Mouse (Mus musculus) limb, embryonic 15.5 days (tissue): ENCODE measurements around the gene Bmpr2. TPM values are rescaled to one million over a fixed set of nuclear protein-coding genes. Genes with fewer than 3 reads are reported as not detected.
A peak's percentile ranks its signal among the peaks of the same experiment; 100 is the strongest.
"Not testable (repeated sequence)": the region's sequence is repeated elsewhere in the genome, so short reads cannot be mapped to it uniquely, and the experiment has no call there.

Experiments
- ATAC-seq: fragments of 200-750 bp; cut with Nextera tagmentation; 2 replicates; pipeline ENCODE4 v1.8.0; 2017; ENCODE audit warnings: low read depth, moderate TSS enrichment; ENCODE audit not compliant: insufficient number of reproducible peaks, low FRiP score, low TSS enrichment
- H3K27ac ChIP-seq: fragments of 300-500 bp; sonication (generic); 2 replicates; pipeline ENCODE4 v1.5.1; 2015; ENCODE audit warnings: moderate library complexity, mild to moderate bottlenecking, inconsistent platforms
- H3K27me3 ChIP-seq: fragments of 300-500 bp; sonication (generic); 2 replicates; pipeline ENCODE4 v1.6.1; 2015; ENCODE audit warnings: inconsistent platforms
- H3K36me3 ChIP-seq: fragments of 300-500 bp; sonication (generic); 2 replicates; pipeline ENCODE4 v1.6.1; 2015; ENCODE audit warnings: inconsistent platforms
- H3K4me1 ChIP-seq: fragments of 300-500 bp; sonication (generic); 2 replicates; pipeline ENCODE4 v1.6.1; 2015; ENCODE audit warnings: inconsistent platforms
- H3K4me2 ChIP-seq: fragments of 300-500 bp; sonication (generic); 2 replicates; pipeline ENCODE4 v1.6.1; 2015; ENCODE audit warnings: mild to moderate bottlenecking, inconsistent platforms
- H3K4me3 ChIP-seq: fragments of 300-500 bp; sonication (generic); 2 replicates; pipeline ENCODE4 v1.5.1; 2015; ENCODE audit warnings: mild to moderate bottlenecking, inconsistent platforms
- H3K9ac ChIP-seq: fragments of 300-500 bp; sonication (generic); 2 replicates; pipeline ENCODE4 v1.6.1; 2015; ENCODE audit warnings: inconsistent platforms
- H3K9me3 ChIP-seq: fragments of 300-500 bp; sonication (generic); 2 replicates; pipeline ENCODE4 v1.6.1; 2016; ENCODE audit warnings: inconsistent platforms
- WGBS: fragments of 180-500 bp; shearing (Covaris S2); methylation state at CpG from one replicate; pipeline ENCODE4 v1.1.7; 2015; 5-methylcytosine and 5-hydroxymethylcytosine counted together
- polyA plus RNA-seq: library from polyadenylated mRNA; unstranded; fragments of >200 nt; fragmentation: Nextera tagmentation; extraction: Ambion mirVana; gene quantifications from 2 replicates; pipeline ENCODE4 v1.2.1, GENCODE M21; 2015

Bmpr2 gene
- polyA plus RNA-seq, result 8.0 and 10.2 TPM in 2 replicates

GRCm38 (mm10) chr1:59763164-59763768, at the start of gene Bmpr2:
Gene Bmpr2 (plus strand): TSS chr1:59763400.
- H3K9me3 ChIP-seq, result no peaks in the 10 kb centered on the region
- H3K4me3 ChIP-seq, result peak within 1 kb of the TSS; percentile 83
- no peaks in the 10 kb centered on the region for H3K36me3 ChIP-seq
- H3K27ac ChIP-seq, result peak within 1 kb of the TSS; percentile 99
- no peaks in the 10 kb centered on the region for H3K27me3 ChIP-seq
- peaks cover 5% of the 10 kb centered on the region; the same call in 1 of the 2 replicates for H3K4me1 ChIP-seq
- WGBS, result under 1% methylated on average over 50 of the region's 75 CpGs
- peak; percentile 89 for ATAC-seq
- peak within 1 kb of the TSS; percentile 75 for H3K4me2 ChIP-seq
- peak within 1 kb of the TSS; percentile 89 for H3K9ac ChIP-seq

- no peak overlapping the region for H3K4me3 ChIP-seq
- H3K9ac ChIP-seq, result no peak overlapping the region
- H3K27me3 ChIP-seq, result no peaks in the 10 kb centered on the region
- ATAC-seq, result no peak
- WGBS, result 49% methylated on average over 4 of the region's 4 CpGs
- H3K36me3 ChIP-seq, result peaks cover 24% of the 10 kb centered on the region
- H3K27ac ChIP-seq, result peak overlapping the region; percentile 30; the same call in 1 of the 2 replicates
- no peaks in the 10 kb centered on the region for H3K9me3 ChIP-seq
- H3K4me1 ChIP-seq, result no peaks in the 10 kb centered on the region
- H3K4me2 ChIP-seq, result no peak overlapping the region
Observed at GRCm38 (mm10) chr1:59719900-59720299, 43.3 kb upstream of the Bmpr2 start.

GRCm38 (mm10) chr1:59725661-59726060, 37.5 kb upstream of the Bmpr2 start:
- 41% methylated on average over 4 of the region's 4 CpGs for WGBS
- no peaks in the 10 kb centered on the region for H3K4me1 ChIP-seq
- H3K9ac ChIP-seq, result no peak overlapping the region
- no peak for ATAC-seq
- no peak overlapping the region for H3K4me3 ChIP-seq
- H3K27ac ChIP-seq, result no peak overlapping the region; the same call in 1 of the 2 replicates
- no peaks in the 10 kb centered on the region for H3K9me3 ChIP-seq
- H3K4me2 ChIP-seq, result no peak overlapping the region
- H3K27me3 ChIP-seq, result no peaks in the 10 kb centered on the region
- H3K36me3 ChIP-seq, result no peaks in the 10 kb centered on the region

GRCm38 (mm10) chr1:59730106-59730505, 33.1 kb upstream of the Bmpr2 start:
- WGBS, result 82% methylated on average over 8 of the region's 8 CpGs
- H3K36me3 ChIP-seq, result no peaks in the 10 kb centered on the region

GRCm38 (mm10) chr1:59730737-59731136, 32.5 kb upstream of the Bmpr2 start:
- Histone ChIP-seq H3K9me3 (no peaks in the 10 kb centered on the region), H3K4me2 (no peak overlapping the region)

More at GRCm38 (mm10) chr1:59730106-59730505, 33.1 kb upstream of the Bmpr2 start:
- H3K4me2 ChIP-seq, result no peak overlapping the region
- H3K9me3 ChIP-seq, result no peaks in the 10 kb centered on the region
- no peak for ATAC-seq
- H3K4me3 ChIP-seq, result no peak overlapping the region
- H3K9ac ChIP-seq, result no peak overlapping the region
- no peaks in the 10 kb centered on the region for H3K27me3 ChIP-seq
- H3K4me1 ChIP-seq, result no peaks in the 10 kb centered on the region
- H3K27ac ChIP-seq, result no peak overlapping the region

GRCm38 (mm10) chr1:59734076-59734475, 29.1 kb upstream of the Bmpr2 start:
- Histone ChIP-seq H3K36me3 (no peaks in the 10 kb centered on the region), H3K4me1 (no peaks in the 10 kb centered on the region), H3K9me3 (no peaks in the 10 kb centered on the region), H3K4me2 (no peak overlapping the region), H3K27ac (no peak overlapping the region), H3K9ac (no peak overlapping the region), H3K27me3 (no peaks in the 10 kb centered on the region), H3K4me3 (no peak overlapping the region)
- 58% methylated on average over 6 of the region's 6 CpGs for WGBS
- ATAC-seq, result no peak

More at GRCm38 (mm10) chr1:59730737-59731136, 32.5 kb upstream of the Bmpr2 start:
- Histone ChIP-seq H3K27ac (no peak overlapping the region), H3K4me1 (no peaks in the 10 kb centered on the region), H3K27me3 (no peaks in the 10 kb centered on the region), H3K36me3 (no peaks in the 10 kb centered on the region), H3K4me3 (no peak overlapping the region), H3K9ac (no peak overlapping the region)
- no peak for ATAC-seq
- 85% methylated on average over 4 of the region's 4 CpGs for WGBS

- Histone ChIP-seq H3K27me3 (no peaks in the 10 kb centered on the region), H3K4me2 (no peak overlapping the region), H3K36me3 (no peaks in the 10 kb centered on the region), H3K4me3 (no peak overlapping the region), H3K27ac (no peak overlapping the region), H3K9me3 (no peaks in the 10 kb centered on the region), H3K9ac (no peak overlapping the region), H3K4me1 (no peaks in the 10 kb centered on the region)
- WGBS, result 63% methylated on average over 6 of the region's 6 CpGs
- no peak for ATAC-seq
Observed at GRCm38 (mm10) chr1:59738768-59739414, 24.3 kb upstream of the Bmpr2 start.

- 53% methylated on average over 17 of the region's 17 CpGs for WGBS
- Histone ChIP-seq H3K4me3 (no peak overlapping the region), H3K4me1 (no peaks in the 10 kb centered on the region), H3K36me3 (no peaks in the 10 kb centered on the region), H3K4me2 (no peak overlapping the region), H3K27ac (no peak overlapping the region), H3K9me3 (no peaks in the 10 kb centered on the region), H3K27me3 (no peaks in the 10 kb centered on the region), H3K9ac (no peak overlapping the region)
- no peak for ATAC-seq
Observed at GRCm38 (mm10) chr1:59739577-59740354, 23.4 kb upstream of the Bmpr2 start.

- Histone ChIP-seq H3K9ac (no peak overlapping the region), H3K9me3 (no peaks in the 10 kb centered on the region), H3K27ac (no peak overlapping the region), H3K4me3 (no peak overlapping the region), H3K4me1 (no peaks in the 10 kb centered on the region), H3K36me3 (no peaks in the 10 kb centered on the region), H3K27me3 (no peaks in the 10 kb centered on the region), H3K4me2 (no peak overlapping the region)
- ATAC-seq, result no peak
- WGBS, result 69% methylated on average over 2 of the region's 2 CpGs
Observed at GRCm38 (mm10) chr1:59749047-59749446, 14.2 kb upstream of the Bmpr2 start.

- H3K27ac ChIP-seq, H3K9ac ChIP-seq, H3K36me3 ChIP-seq, ATAC-seq, H3K4me2 ChIP-seq, H3K4me1 ChIP-seq, H3K4me3 ChIP-seq, H3K9me3 ChIP-seq, H3K27me3 ChIP-seq: not testable (repeated sequence)
- 67% methylated on average over 5 of the region's 5 CpGs for WGBS
Observed at GRCm38 (mm10) chr1:59749724-59750123, 13.5 kb upstream of the Bmpr2 start.

- H3K4me2 ChIP-seq, result no peak overlapping the region
- no peaks in the 10 kb centered on the region for H3K36me3 ChIP-seq
- H3K27me3 ChIP-seq, result no peaks in the 10 kb centered on the region
- no peak overlapping the region for H3K27ac ChIP-seq
- no peak overlapping the region for H3K9ac ChIP-seq
- no peaks in the 10 kb centered on the region for H3K4me1 ChIP-seq
- no peak for ATAC-seq
- H3K9me3 ChIP-seq, result no peaks in the 10 kb centered on the region
- 67% methylated on average over 1 of the region's 1 CpGs for WGBS
- H3K4me3 ChIP-seq, result no peak overlapping the region
Observed at GRCm38 (mm10) chr1:59755298-59755697, 7.9 kb upstream of the Bmpr2 start.

GRCm38 (mm10) chr1:59758325-59758724, 4.9 kb upstream of the Bmpr2 start:
- no peaks in the 10 kb centered on the region for H3K9me3 ChIP-seq
- H3K27me3 ChIP-seq, result no peaks in the 10 kb centered on the region
- H3K4me3 ChIP-seq, result no peak overlapping the region
- WGBS, result 61% methylated on average over 1 of the region's 1 CpGs
- no peaks in the 10 kb centered on the region for H3K4me1 ChIP-seq
- no peak for ATAC-seq
- H3K9ac ChIP-seq, result no peak overlapping the region
- no peaks in the 10 kb centered on the region for H3K36me3 ChIP-seq
- no peak overlapping the region for H3K4me2 ChIP-seq
- H3K27ac ChIP-seq, result no peak overlapping the region
